Mouse (Mus musculus) kidney, embryonic 16.5 days (tissue): ENCODE results near the gene Il15ra. TPM values are rescaled to one million over a fixed set of nuclear protein-coding genes. Genes with fewer than 3 reads are reported as not detected.
A peak's percentile ranks its signal among the peaks of the same experiment; 100 is the strongest.

ENCODE experiments used
- ATAC-seq: fragments of 200-750 bp; cut with Nextera tagmentation; 2 replicates; pipeline ENCODE4 v1.8.0; 2017; ENCODE audit warnings: moderate TSS enrichment; ENCODE audit not compliant: low FRiP score, low TSS enrichment
- H3K27ac ChIP-seq: fragments of 300-500 bp; sonication (generic); 2 replicates; pipeline ENCODE4 v1.5.1; 2014; ENCODE audit warnings: low read length
- H3K27me3 ChIP-seq: fragments of 300-500 bp; sonication (generic); 2 replicates; pipeline ENCODE4 v1.6.1; 2014; ENCODE audit warnings: low read length, control low read depth, mixed read lengths; ENCODE audit not compliant: insufficient read depth
- H3K36me3 ChIP-seq: fragments of 300-500 bp; sonication (generic); 2 replicates; pipeline ENCODE4 v1.6.1; 2014; ENCODE audit warnings: low read length, control low read depth, mixed read lengths; ENCODE audit not compliant: insufficient read depth
- H3K4me1 ChIP-seq: fragments of 300-500 bp; sonication (generic); 2 replicates; pipeline ENCODE4 v1.6.1; 2014; ENCODE audit warnings: low read length, control low read depth, mixed read lengths; ENCODE audit not compliant: insufficient read depth
- H3K4me2 ChIP-seq: fragments of 300-500 bp; sonication (generic); replicated peaks from 2 replicates; pipeline ENCODE4 v1.6.1; 2014; ENCODE audit warnings: low read depth, low read length
- H3K4me3 ChIP-seq: fragments of 300-500 bp; sonication (generic); 2 replicates; pipeline ENCODE4 v1.5.1; 2014; ENCODE audit warnings: mild to moderate bottlenecking, low read length
- H3K9ac ChIP-seq: fragments of 300-500 bp; sonication (generic); replicated peaks from 2 replicates; pipeline ENCODE4 v1.6.1; 2014; ENCODE audit warnings: low read length
- H3K9me3 ChIP-seq: fragments of 300-500 bp; sonication (generic); 2 replicates; pipeline ENCODE4 v1.6.1; 2016; ENCODE audit warnings: low read length, control low read depth
- WGBS: fragments of 180-500 bp; shearing (Covaris S2); extraction: QIAGEN DNeasy Blood & Tissue Kit; methylation state at CpG from one replicate; pipeline ENCODE4 v1.1.7; 2014; 5-methylcytosine and 5-hydroxymethylcytosine counted together
- polyA plus RNA-seq: library from polyadenylated mRNA; unstranded; fragments of >200 nt; fragmentation: Nextera tagmentation; extraction: Ambion mirVana; gene quantifications from 2 replicates; pipeline ENCODE4 v1.2.1, GENCODE M21; 2015

The Il15ra gene
- polyA plus RNA-seq, result 2.6 TPM in 2 replicates

DNA sequence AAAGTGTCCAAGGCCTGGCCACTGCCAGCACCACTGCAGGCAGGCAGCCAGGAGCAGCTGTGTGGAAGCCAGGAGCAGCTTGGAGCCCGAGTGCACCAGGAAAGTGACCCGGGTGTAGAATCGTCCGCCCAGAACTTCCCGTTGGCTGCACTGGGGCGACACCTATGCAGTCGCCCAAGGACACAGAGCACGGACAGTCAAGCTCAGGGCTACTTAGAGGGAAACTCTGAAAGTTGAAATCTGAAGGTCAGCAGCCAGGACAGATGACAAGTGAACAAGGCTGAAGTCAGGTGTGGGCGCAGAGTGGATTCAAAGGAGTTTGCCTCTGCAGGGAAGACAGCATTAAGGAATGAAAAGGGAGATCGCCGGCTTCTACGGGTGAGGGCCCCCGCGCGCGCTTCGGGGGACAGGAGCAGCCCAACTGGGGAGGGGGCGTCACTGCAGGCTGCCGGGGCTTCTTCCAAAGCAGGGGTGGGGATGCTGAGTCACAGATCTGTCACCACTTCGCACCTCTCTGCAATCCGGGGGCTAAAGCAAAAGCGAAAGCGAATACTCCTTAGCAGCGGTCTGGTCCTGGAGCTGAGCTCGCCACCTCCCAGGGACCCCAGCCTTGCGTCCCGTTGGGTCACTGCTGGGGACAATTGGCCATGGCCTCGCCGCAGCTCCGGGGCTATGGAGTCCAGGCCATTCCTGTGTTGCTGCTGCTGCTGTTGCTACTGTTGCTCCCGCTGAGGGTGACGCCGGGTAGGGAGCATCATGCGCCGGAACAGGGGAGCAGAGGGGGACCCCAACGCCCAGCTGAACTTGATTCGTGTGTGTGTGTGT, at the start of gene Il15ra:
TSS of gene Il15ra (plus strand) at position 90 of the 825 bp plus-strand sequence.
- peak within 1 kb of the TSS; percentile 96 for H3K4me2 ChIP-seq
- H3K27ac ChIP-seq, result no peak within 1 kb of the TSS
- ATAC-seq, result peak; percentile 86
- H3K4me1 ChIP-seq, result peaks cover 12% of the 10 kb centered on the region; the same call in 1 of the 2 replicates
- peak within 1 kb of the TSS; percentile 72 for H3K4me3 ChIP-seq
- H3K27me3 ChIP-seq, result peaks cover 13% of the 10 kb centered on the region; the same call in 1 of the 2 replicates
- under 1% methylated on average over 37 of the region's 37 CpGs for WGBS
- H3K9me3 ChIP-seq, result no peaks in the 10 kb centered on the region
- peak within 1 kb of the TSS; percentile 70 for H3K9ac ChIP-seq
- H3K36me3 ChIP-seq, result no peaks in the 10 kb centered on the region

GRCm38 (mm10) chr2:11657581-11657980, 47.5 kb upstream of the Il15ra start:
- no peak for ATAC-seq
- WGBS, result 81% methylated on average over 2 of the region's 2 CpGs

GRCm38 (mm10) chr2:11659263-11659662, 45.8 kb upstream of the Il15ra start:
- H3K27me3 ChIP-seq, result no peaks in the 10 kb centered on the region
- 15% methylated on average over 2 of the region's 2 CpGs for WGBS
- H3K36me3 ChIP-seq, result no peaks in the 10 kb centered on the region
- no peak overlapping the region for H3K27ac ChIP-seq
- no peaks in the 10 kb centered on the region for H3K9me3 ChIP-seq
- H3K4me1 ChIP-seq, result no peaks in the 10 kb centered on the region
- H3K4me2 ChIP-seq, result no peak overlapping the region
- H3K4me3 ChIP-seq, result no peak overlapping the region
- H3K9ac ChIP-seq, result no peak overlapping the region
- ATAC-seq, result no peak

More at GRCm38 (mm10) chr2:11657581-11657980, 47.5 kb upstream of the Il15ra start:
- Histone ChIP-seq H3K9ac (no peak overlapping the region), H3K27ac (no peak overlapping the region), H3K27me3 (no peaks in the 10 kb centered on the region), H3K36me3 (no peaks in the 10 kb centered on the region), H3K4me1 (no peaks in the 10 kb centered on the region), H3K9me3 (no peaks in the 10 kb centered on the region), H3K4me2 (no peak overlapping the region), H3K4me3 (no peak overlapping the region)

- H3K9ac ChIP-seq, result no peak overlapping the region
- no peak for ATAC-seq
- no peak overlapping the region for H3K4me3 ChIP-seq
- 86% methylated on average over 6 of the region's 6 CpGs for WGBS
- H3K4me2 ChIP-seq, result no peak overlapping the region
- no peak overlapping the region for H3K27ac ChIP-seq
- H3K27me3 ChIP-seq, result no peaks in the 10 kb centered on the region
- no peaks in the 10 kb centered on the region for H3K36me3 ChIP-seq
- H3K4me1 ChIP-seq, result no peaks in the 10 kb centered on the region
- H3K9me3 ChIP-seq, result no peaks in the 10 kb centered on the region; the same call in 1 of the 2 replicates
Observed at GRCm38 (mm10) chr2:11662143-11662906, 42.8 kb upstream of the Il15ra start.

GRCm38 (mm10) chr2:11662907-11663230, 42.2 kb upstream of the Il15ra start:
- Histone ChIP-seq H3K27me3 (no peaks in the 10 kb centered on the region), H3K27ac (no peak overlapping the region), H3K9ac (no peak overlapping the region), H3K36me3 (no peaks in the 10 kb centered on the region), H3K4me2 (no peak overlapping the region), H3K4me3 (no peak overlapping the region), H3K9me3 (no peaks in the 10 kb centered on the region; the same call in 1 of the 2 replicates), H3K4me1 (no peaks in the 10 kb centered on the region)
- 90% methylated on average over 1 of the region's 1 CpGs for WGBS
- ATAC-seq, result no peak

GRCm38 (mm10) chr2:11663961-11664360, 41.1 kb upstream of the Il15ra start:
- 5% methylated on average over 10 of the region's 10 CpGs for WGBS
- no peaks in the 10 kb centered on the region for H3K36me3 ChIP-seq
- H3K27ac ChIP-seq, result no peak overlapping the region
- H3K9ac ChIP-seq, result no peak overlapping the region
- H3K9me3 ChIP-seq, result no peaks in the 10 kb centered on the region; the same call in 1 of the 2 replicates
- H3K4me3 ChIP-seq, result peak overlapping the region; percentile 8; the same call in 1 of the 2 replicates
- H3K27me3 ChIP-seq, result no peaks in the 10 kb centered on the region
- no peaks in the 10 kb centered on the region for H3K4me1 ChIP-seq
- peak; percentile 85 for ATAC-seq
- H3K4me2 ChIP-seq, result peak overlapping the region; percentile 44

DNA sequence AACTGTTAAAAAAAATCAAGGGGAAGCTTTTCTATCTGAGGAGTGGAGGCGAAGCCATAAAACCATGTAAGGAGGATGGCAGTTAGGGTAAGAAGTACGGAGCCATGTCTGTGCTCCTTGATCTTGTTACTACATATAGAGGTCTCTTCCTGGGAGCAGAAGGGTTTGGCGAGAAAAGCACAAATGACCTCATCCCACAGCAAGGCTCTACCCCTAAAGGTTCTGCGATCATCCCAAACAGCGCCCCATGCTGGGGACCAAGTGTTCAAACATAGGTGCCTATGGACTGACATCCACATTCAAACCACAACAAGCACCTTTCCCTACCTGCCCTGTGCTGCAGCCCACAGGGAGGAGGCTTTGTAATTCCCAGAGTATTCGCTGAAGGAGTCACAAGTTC, 40.7 kb upstream of the Il15ra start:
- Histone ChIP-seq H3K9ac (no peak overlapping the region), H3K36me3 (no peaks in the 10 kb centered on the region), H3K27me3 (no peaks in the 10 kb centered on the region), H3K4me3 (peak overlapping the region; percentile 8; the same call in 1 of the 2 replicates), H3K27ac (no peak overlapping the region), H3K4me1 (no peaks in the 10 kb centered on the region), H3K4me2 (peak overlapping the region; percentile 44), H3K9me3 (no peaks in the 10 kb centered on the region; the same call in 1 of the 2 replicates)
- WGBS, result 44% methylated on average over 6 of the region's 6 CpGs
- ATAC-seq, result peak; percentile 46

GRCm38 (mm10) chr2:11664806-11665205, 40.3 kb upstream of the Il15ra start:
- H3K27ac ChIP-seq, result no peak overlapping the region
- 78% methylated on average over 4 of the region's 4 CpGs for WGBS
- no peaks in the 10 kb centered on the region for H3K27me3 ChIP-seq
- no peaks in the 10 kb centered on the region for H3K4me1 ChIP-seq
- H3K36me3 ChIP-seq, result no peaks in the 10 kb centered on the region
- H3K9me3 ChIP-seq, result no peaks in the 10 kb centered on the region; the same call in 1 of the 2 replicates
- no peak for ATAC-seq
- no peak overlapping the region for H3K4me3 ChIP-seq
- no peak overlapping the region for H3K9ac ChIP-seq
- H3K4me2 ChIP-seq, result no peak overlapping the region

- Histone ChIP-seq H3K36me3 (no peaks in the 10 kb centered on the region), H3K27me3 (no peaks in the 10 kb centered on the region), H3K4me3 (no peak overlapping the region), H3K9ac (no peak overlapping the region), H3K4me2 (no peak overlapping the region), H3K9me3 (no peaks in the 10 kb centered on the region; the same call in 1 of the 2 replicates), H3K4me1 (no peaks in the 10 kb centered on the region), H3K27ac (no peak overlapping the region)
- ATAC-seq, result no peak
- WGBS, result 81% methylated on average over 3 of the region's 3 CpGs
Observed at GRCm38 (mm10) chr2:11665326-11665725, 39.8 kb upstream of the Il15ra start.
